Mouse (Mus musculus) left cerebral cortex, postnatal 36 days (tissue): ENCODE results near the gene Wrap73. TPM values are rescaled to one million over a fixed set of nuclear protein-coding genes. Genes with fewer than 3 reads are reported as not detected.

Source experiments
- total RNA-seq, 2 experiments: library from RNA; stranded (reverse); gene quantifications; 2 replicates each; pipeline ENCODE4 v1.2.3; 2021

The Wrap73 gene
- total RNA-seq, 2 experiments from 2014 or later = 29.3 to 31.0 TPM

Other genes with a start within 250 kb of the Wrap73 start
- gene A430005L14Rik, start 185.1 kb upstream of the Wrap73 start, total RNA-seq = 10 to 100 TPM; 24.6 to 26.4 TPM
- 10 to 100 TPM; 10.5 to 15.3 TPM for gene Dffb, start 167.2 kb upstream of the Wrap73 start, total RNA-seq
- gene Cep104, start 167.2 kb upstream of the Wrap73 start, total RNA-seq = 10 to 100 TPM; 30.8 to 35.9 TPM
- gene Lrrc47, start 130.6 kb upstream of the Wrap73 start, total RNA-seq = 10 to 100 TPM; 63.2 to 63.8 TPM
- 10 to 100 TPM; 10.3 to 14.1 TPM for gene Smim1, start 116.1 kb upstream of the Wrap73 start, total RNA-seq
- gene Ccdc27, start 99.7 kb upstream of the Wrap73 start, total RNA-seq = not detected
- under 1 TPM; 0.27 to 0.32 TPM for gene Trp73, start 2.2 kb upstream of the Wrap73 start, total RNA-seq
- 100 to 1,000 TPM; 156 to 182 TPM for gene Tprgl, start 18.3 kb downstream of the Wrap73 start, total RNA-seq
- 1 to 10 TPM; 3.4 to 3.9 TPM for gene Megf6, start 28.4 kb downstream of the Wrap73 start, total RNA-seq
- gene Arhgef16, start 159.3 kb downstream of the Wrap73 start, total RNA-seq = under 1 TPM; 0.59 to 0.62 TPM
- not detected for gene B230104I21Rik, start 193.8 kb downstream of the Wrap73 start, total RNA-seq